ENCODE assay signal across 22 mouse cellular contexts in the genomic region with DNA sequence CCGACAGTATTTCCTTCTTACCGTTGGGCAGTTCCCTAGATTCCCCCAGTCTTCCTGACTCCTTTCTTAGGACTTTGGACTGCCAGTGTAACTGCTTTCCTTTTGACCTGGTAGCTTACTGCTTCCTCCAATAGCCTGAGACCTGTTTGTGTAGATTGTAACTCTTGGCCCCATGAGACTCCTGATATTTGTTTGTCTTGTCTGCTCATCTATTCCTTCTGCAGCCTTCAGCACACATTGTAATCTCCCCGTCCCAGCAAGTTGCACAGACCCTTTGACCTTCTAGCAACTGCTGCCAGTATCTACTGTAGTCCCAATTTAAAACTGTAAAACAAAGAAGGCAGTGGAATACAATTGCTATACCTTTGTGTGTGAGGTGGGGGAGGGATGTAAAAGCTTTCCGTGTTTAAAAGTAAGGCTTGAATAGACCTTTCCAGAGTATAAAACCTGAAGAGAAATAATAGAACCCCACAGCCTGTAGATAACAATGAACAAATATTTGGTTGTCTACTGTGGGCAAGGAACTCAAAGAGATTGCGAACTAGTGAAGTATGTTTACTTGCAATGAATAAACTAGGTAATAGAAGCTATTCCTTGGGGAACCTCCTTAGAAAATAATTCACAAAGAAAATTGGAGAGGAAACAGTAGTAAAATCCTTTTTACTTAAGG. TPM values are rescaled to one million over a fixed set of nuclear protein-coding genes. Genes with fewer than 3 reads are reported as not detected.
A peak's percentile ranks its signal among the peaks of the same experiment; 100 is the strongest.
DNase-seq lines count a peak whose midpoint lies in the region; ATAC-seq and TF ChIP-seq lines count a peak whose summit lies in the region.
"Had no signal": no experiment of that assay in that cellular context is flagged by ENCODE, and none has a peak within 500 bp of the region (broad histone marks: within the 10 kb centered on the region; RNA-seq: fewer than 3 reads in every experiment).

No protein-coding gene starts in this region.

- no peaks in the 10 kb centered on the region for H3K27me3 ChIP-seq in liver, adult 2 months (ENCODE audit: control insufficient read depth, insufficient read depth, low read length)
- no peaks in the 10 kb centered on the region for H3K27me3 ChIP-seq in small intestine, adult 2 months (ENCODE audit: control insufficient read depth, insufficient read depth, low read length)
- no peaks in the 10 kb centered on the region; the same call in 1 of the 2 replicates for H3K27me3 ChIP-seq in midbrain, embryonic 14.5 days (ENCODE audit: control insufficient read depth, insufficient read depth, low read length)
- H3K27me3 ChIP-seq: CH12.LX had no signal

- H3K9me3 ChIP-seq in midbrain, embryonic 14.5 days (ENCODE audit: control insufficient read depth, low read length), result no peaks in the 10 kb centered on the region
- H3K9me3 ChIP-seq: embryonic facial prominence, embryonic 13.5 days; neural tube, embryonic 13.5 days had no signal

- no peaks in the 10 kb centered on the region for H3K36me3 ChIP-seq in liver, adult 2 months (ENCODE audit: control insufficient read depth, insufficient read depth, low read length)
- no peaks in the 10 kb centered on the region for H3K36me3 ChIP-seq in small intestine, adult 2 months (ENCODE audit: control insufficient read depth, insufficient read depth, low read length)
- no peaks in the 10 kb centered on the region for H3K36me3 ChIP-seq in midbrain, embryonic 14.5 days (ENCODE audit: control insufficient read depth, insufficient read depth, low read length)
- H3K36me3 ChIP-seq: embryonic facial prominence, embryonic 13.5 days; neural tube, embryonic 13.5 days had no signal

- no peak overlapping the region for H3K9ac ChIP-seq in liver, adult 2 months (ENCODE audit: low read depth, low read length)
- H3K9ac ChIP-seq in midbrain, embryonic 14.5 days (replicated peaks; ENCODE audit: low read length), result no peak overlapping the region
- H3K9ac ChIP-seq: embryonic facial prominence, embryonic 13.5 days; neural tube, embryonic 13.5 days had no signal

- peaks cover 5% of the 10 kb centered on the region; the same call in 1 of the 2 replicates for H3K4me1 ChIP-seq in liver, adult 2 months (ENCODE audit: control insufficient read depth, insufficient read depth, low read length)
- H3K4me1 ChIP-seq in small intestine, adult 2 months (ENCODE audit: control insufficient read depth, insufficient read depth, insufficient read length, low read length), result no peaks in the 10 kb centered on the region
- no peaks in the 10 kb centered on the region for H3K4me1 ChIP-seq in midbrain, embryonic 14.5 days (ENCODE audit: control insufficient read depth, insufficient read depth, low read length)
- H3K4me1 ChIP-seq: embryonic facial prominence, embryonic 13.5 days; neural tube, embryonic 13.5 days had no signal

- no peak for TF ChIP-seq POLR2A in liver, adult 2 months (IDR thresholded peaks at IDR 0.05; ENCODE audit: extremely low read depth, insufficient read depth, low read length)
- TF ChIP-seq POLR2A in small intestine, adult 2 months (IDR thresholded peaks at IDR 0.05; ENCODE audit: low read depth, low read length), result no peak

- no peak for ATAC-seq in midbrain, embryonic 14.5 days (ENCODE audit: low FRiP score, low TSS enrichment)
- ATAC-seq: hindbrain, embryonic 16.5 days had no signal

- no peak overlapping the region for H3K27ac ChIP-seq in liver, adult 2 months (replicated peaks; ENCODE audit: insufficient read depth, low read depth, low read length)
- peak overlapping the region; percentile 62; the same call in 1 of the 2 replicates for H3K27ac ChIP-seq in small intestine, adult 2 months (ENCODE audit: insufficient read depth, low read depth, low read length)
- H3K27ac ChIP-seq in midbrain, embryonic 14.5 days (replicated peaks; ENCODE audit: low read depth, low read length), result no peak overlapping the region
- H3K27ac ChIP-seq: embryonic facial prominence, embryonic 13.5 days; layer of hippocampus, adult 2 months; neural tube, embryonic 13.5 days had no signal

- H3K4me3 ChIP-seq in liver, adult 2 months (ENCODE audit: insufficient read depth, low read depth, low read length), result no peak overlapping the region
- no peak overlapping the region for H3K4me3 ChIP-seq in small intestine, adult 2 months (ENCODE audit: low read depth, low read length)
- H3K4me3 ChIP-seq in midbrain, embryonic 14.5 days (replicated peaks; ENCODE audit: low read depth, low read length), result no peak overlapping the region
- H3K4me3 ChIP-seq: embryonic facial prominence, embryonic 13.5 days; layer of hippocampus, adult 2 months; neural tube, embryonic 13.5 days had no signal

- H3K79me2 ChIP-seq in liver, adult 2 months (ENCODE audit: control insufficient read depth, insufficient read depth, low read length), result no peaks in the 10 kb centered on the region

- TF ChIP-seq CTCF in liver, adult 2 months (IDR thresholded peaks at IDR 0.05; ENCODE audit: low read depth, low read length), result no peak
- TF ChIP-seq CTCF in small intestine, adult 2 months (IDR thresholded peaks at IDR 0.05; ENCODE audit: extremely low read depth, insufficient read length, insufficient replicate concordance, low read depth, low read length), result no peak

- 21% methylated on average over 5 of the region's 5 CpGs for WGBS in liver, adult 2 months
- WGBS in small intestine, adult 2 months, result 30% methylated on average over 5 of the region's 5 CpGs
- 79% methylated on average over 5 of the region's 5 CpGs for WGBS in midbrain, embryonic 14.5 days

- DNase-seq in kidney, adult 9 months, result peak; percentile 31
- no peak for DNase-seq in kidney, postnatal 4 days
- DNase-seq in c-Kit-positive CD71-positive TER-119-negative erythroid progenitor cells, embryonic 14.5 days (ENCODE audit: low read depth), result peak; percentile 17
- peak; percentile 30 for DNase-seq in liver, adult 2 months (ENCODE audit: extremely low read depth, low read depth, low spot score)
- DNase-seq in midbrain, embryonic 14.5 days, result no peak
- DNase-seq in left cerebral cortex, adult 18-20 months (ENCODE audit: low spot score in 2 of 2), result no peak
- no peak for DNase-seq in cerebellum, adult 11-12 months
- DNase-seq: adrenal gland, postnatal 14 days; cerebellum, adult 8-10 months; gastrocnemius, postnatal 25 days; heart, postnatal 10 days; left cerebral cortex, postnatal 4 days; lung, adult 2 months; lung, postnatal 4 days; right cerebral cortex, postnatal 14 days had no signal

- H3K4me2 ChIP-seq in midbrain, embryonic 14.5 days (ENCODE audit: low read length), result no peak overlapping the region
- H3K4me2 ChIP-seq: embryonic facial prominence, embryonic 13.5 days; midbrain, embryonic 11.5 days; neural tube, embryonic 13.5 days had no signal

RNA-seq across cellular contexts. Expression of gene Rnf128, which starts 0.7 kb away (rescaled TPM):
- total RNA-seq in liver, adult 2 months (2014; rRNA removed), result 74.4 and 84.5 TPM in 2 replicates
- 40.3 and 43.8 TPM in 2 replicates for polyA plus RNA-seq in liver, adult 2 months (2012; rRNA removed)
- 31.0 and 202 TPM in 2 replicates for polyA plus RNA-seq in small intestine, adult 2 months (2012; rRNA removed)
- 3.6 and 4.2 TPM in 2 replicates for polyA plus RNA-seq in midbrain, embryonic 14.5 days (2014; fragmentation: Nextera tagmentation; extraction: Ambion mirVana)
- 10 to 100 TPM; 13.4 to 15.3 TPM for total RNA-seq in left cerebral cortex, adult 18-20 months (2021)
- total RNA-seq: CH12.LX had no signal

Comparison
In these comparisons a context has a peak if more than half of its experiments do, and no peak if none do; other contexts are left out.
1. DNase-seq: peak in kidney, adult 9 months (single experiment), c-Kit-positive CD71-positive TER-119-negative erythroid progenitor cells, embryonic 14.5 days (single experiment) and liver, adult 2 months (single experiment); none in kidney, postnatal 4 days (0 of 2), midbrain, embryonic 14.5 days (single experiment), left cerebral cortex, adult 18-20 months (0 of 2) and cerebellum, adult 11-12 months (single experiment).